Mouse (Mus musculus): ENCODE data around the gene Ehf.

DNA sequence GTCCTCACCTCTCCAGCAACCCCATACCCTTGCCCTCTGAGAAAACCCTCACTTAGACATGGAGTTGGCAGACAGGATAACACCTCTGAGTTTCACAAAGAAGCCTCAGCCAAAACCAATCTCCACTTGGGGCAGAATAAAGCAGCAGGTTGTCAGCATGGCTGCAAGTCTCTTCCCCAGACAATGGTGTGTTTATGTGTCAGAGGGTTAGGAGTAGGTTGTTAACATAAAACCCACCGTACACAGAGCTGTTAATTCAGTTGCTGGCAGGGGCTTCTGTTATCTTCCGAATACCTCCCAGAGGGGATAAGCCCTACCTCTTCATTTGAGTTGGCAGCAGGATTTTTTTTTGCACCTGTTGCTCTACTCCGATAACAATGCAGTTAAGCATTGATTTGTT lies 9.9 kb downstream of the Ehf start:
- TF ChIP-seq POLR2A (IDR thresholded peaks at IDR 0.05; ENCODE audit: low read depth, low read length) (no peak), CTCF (IDR thresholded peaks at IDR 0.05; ENCODE audit: borderline replicate concordance, insufficient read depth, low read length) (no peak)
